Mouse (Mus musculus) E14TG2a.4 (cell line): ENCODE data around the gene Pgpep1l.
"Not testable (repeated sequence)": the region's sequence is repeated elsewhere in the genome, so short reads cannot be mapped to it uniquely, and the experiment has no call there.

Experiments
- H3K27me3 ChIP-seq: 2 replicates; pipeline ENCODE4 v1.6.1; 2014; ENCODE audit warnings: low read length, control low read depth; ENCODE audit not compliant: insufficient read depth
- H3K36me3 ChIP-seq: 2 replicates; pipeline ENCODE4 v1.6.1; 2014; ENCODE audit warnings: low read length, control low read depth; ENCODE audit not compliant: insufficient read depth
- H3K4me1 ChIP-seq: replicated peaks from 2 replicates; pipeline ENCODE4 v1.6.1; 2014; ENCODE audit warnings: low read depth, low read length, control low read depth
- H3K4me3 ChIP-seq: replicated peaks from 2 replicates; pipeline ENCODE4 v1.5.1; 2014; ENCODE audit warnings: mild to moderate bottlenecking, low read length
- H3K9me3 ChIP-seq: 2 replicates; pipeline ENCODE4 v1.6.1; 2014; ENCODE audit warnings: low read length, control low read depth
- CTCF ChIP-seq: conservative IDR thresholded peaks from 2 replicates; pipeline ENCODE4 v1.5.1; 2014; ENCODE audit warnings: low read length
- NANOG ChIP-seq: IDR thresholded peaks from 2 replicates; pipeline ENCODE4 v1.6.1; 2014; ENCODE audit warnings: borderline replicate concordance, low read length, mixed read lengths
- POU5F1 ChIP-seq: IDR thresholded peaks from 2 replicates; pipeline ENCODE4 v1.6.1; 2014; ENCODE audit warnings: low read length, borderline replicate concordance

The Pgpep1l gene

GRCm38 (mm10) chr7:68286526-68287481 lies 22.8 kb upstream of the Pgpep1l start:
- Histone ChIP-seq H3K9me3 (no peaks in the 10 kb centered on the region), H3K4me1 (peaks cover 46% of the 10 kb centered on the region), H3K4me3 (no peak overlapping the region), H3K36me3 (no peaks in the 10 kb centered on the region), H3K27me3 (no peaks in the 10 kb centered on the region)
- TF ChIP-seq POU5F1, result no peak
- no peak for TF ChIP-seq NANOG
- TF ChIP-seq CTCF, result no peak

GRCm38 (mm10) chr7:68285851-68286298 lies 21.8 kb upstream of the Pgpep1l start:
- H3K4me3 ChIP-seq, result no peak overlapping the region
- H3K27me3 ChIP-seq, result no peaks in the 10 kb centered on the region
- no peaks in the 10 kb centered on the region for H3K9me3 ChIP-seq
- peaks cover 51% of the 10 kb centered on the region for H3K4me1 ChIP-seq
- no peaks in the 10 kb centered on the region for H3K36me3 ChIP-seq
- no peak for TF ChIP-seq CTCF
- TF ChIP-seq POU5F1, result no peak
- TF ChIP-seq NANOG, result no peak

GRCm38 (mm10) chr7:68283776-68284175 lies 19.7 kb upstream of the Pgpep1l start:
- Histone ChIP-seq H3K27me3 (peaks cover 7% of the 10 kb centered on the region; the same call in 1 of the 2 replicates), H3K4me1 (peaks cover 71% of the 10 kb centered on the region), H3K9me3 (no peaks in the 10 kb centered on the region), H3K4me3 (no peak overlapping the region), H3K36me3 (no peaks in the 10 kb centered on the region)
- TF ChIP-seq NANOG (no peak), CTCF (no peak), POU5F1 (no peak)

GRCm38 (mm10) chr7:68283133-68283520 lies 19.1 kb upstream of the Pgpep1l start:
- not testable (repeated sequence) for H3K9me3 ChIP-seq, H3K36me3 ChIP-seq, H3K4me3 ChIP-seq, H3K27me3 ChIP-seq
- peaks cover 78% of the 10 kb centered on the region for H3K4me1 ChIP-seq

- H3K4me3 ChIP-seq, result no peak overlapping the region
- peaks cover 84% of the 10 kb centered on the region for H3K4me1 ChIP-seq
- peaks cover 8% of the 10 kb centered on the region; the same call in 1 of the 2 replicates for H3K27me3 ChIP-seq
- TF ChIP-seq CTCF, result no peak
- TF ChIP-seq NANOG, result no peak
- TF ChIP-seq POU5F1, result no peak
- no peaks in the 10 kb centered on the region for H3K36me3 ChIP-seq
- no peaks in the 10 kb centered on the region for H3K9me3 ChIP-seq
These were observed 18.5 kb upstream of the Pgpep1l start for GRCm38 (mm10) chr7:68282304-68283132.

- H3K36me3 ChIP-seq, result no peaks in the 10 kb centered on the region
- H3K4me3 ChIP-seq, result no peak overlapping the region
- H3K27me3 ChIP-seq, result peaks cover 8% of the 10 kb centered on the region; the same call in 1 of the 2 replicates
- peaks cover 90% of the 10 kb centered on the region for H3K4me1 ChIP-seq
- TF ChIP-seq POU5F1, result no peak
- TF ChIP-seq NANOG, result no peak
- TF ChIP-seq CTCF, result no peak
- no peaks in the 10 kb centered on the region for H3K9me3 ChIP-seq
These were observed 17.3 kb upstream of the Pgpep1l start for GRCm38 (mm10) chr7:68281341-68281740.

GRCm38 (mm10) chr7:68280352-68280869 lies 16.4 kb upstream of the Pgpep1l start:
- Histone ChIP-seq H3K27me3 (peaks cover 8% of the 10 kb centered on the region; the same call in 1 of the 2 replicates), H3K4me3 (no peak overlapping the region)

GRCm38 (mm10) chr7:68279481-68279880 lies 15.4 kb upstream of the Pgpep1l start:
- H3K36me3 ChIP-seq, result no peaks in the 10 kb centered on the region

More at GRCm38 (mm10) chr7:68280352-68280869, 16.4 kb upstream of the Pgpep1l start:
- Histone ChIP-seq H3K36me3 (no peaks in the 10 kb centered on the region), H3K9me3 (no peaks in the 10 kb centered on the region), H3K4me1 (peaks cover 85% of the 10 kb centered on the region)
- TF ChIP-seq POU5F1 (no peak), CTCF (no peak), NANOG (no peak)

More at GRCm38 (mm10) chr7:68279481-68279880, 15.4 kb upstream of the Pgpep1l start:
- TF ChIP-seq CTCF (no peak), NANOG (no peak), POU5F1 (no peak)
- H3K4me3 ChIP-seq, result no peak overlapping the region
- H3K9me3 ChIP-seq, result no peaks in the 10 kb centered on the region
- H3K4me1 ChIP-seq, result peaks cover 82% of the 10 kb centered on the region
- peaks cover 8% of the 10 kb centered on the region; the same call in 1 of the 2 replicates for H3K27me3 ChIP-seq
